Mouse (Mus musculus) CD8-positive naive resting alpha-beta T cell, adult 2 months (primary cell): ENCODE measurements around the gene Fam222b.
"Not testable (repeated sequence)": the region's sequence is repeated elsewhere in the genome, so short reads cannot be mapped to it uniquely, and the experiment has no call there.

Experiments used
- DNase-seq, 2 experiments: peaks; one replicate each; pipeline ENCODE4 v3.0.0; 2022; ENCODE audit warnings: low read depth in 2 of 2, low spot score in 2 of 2

The Fam222b gene

DNA sequence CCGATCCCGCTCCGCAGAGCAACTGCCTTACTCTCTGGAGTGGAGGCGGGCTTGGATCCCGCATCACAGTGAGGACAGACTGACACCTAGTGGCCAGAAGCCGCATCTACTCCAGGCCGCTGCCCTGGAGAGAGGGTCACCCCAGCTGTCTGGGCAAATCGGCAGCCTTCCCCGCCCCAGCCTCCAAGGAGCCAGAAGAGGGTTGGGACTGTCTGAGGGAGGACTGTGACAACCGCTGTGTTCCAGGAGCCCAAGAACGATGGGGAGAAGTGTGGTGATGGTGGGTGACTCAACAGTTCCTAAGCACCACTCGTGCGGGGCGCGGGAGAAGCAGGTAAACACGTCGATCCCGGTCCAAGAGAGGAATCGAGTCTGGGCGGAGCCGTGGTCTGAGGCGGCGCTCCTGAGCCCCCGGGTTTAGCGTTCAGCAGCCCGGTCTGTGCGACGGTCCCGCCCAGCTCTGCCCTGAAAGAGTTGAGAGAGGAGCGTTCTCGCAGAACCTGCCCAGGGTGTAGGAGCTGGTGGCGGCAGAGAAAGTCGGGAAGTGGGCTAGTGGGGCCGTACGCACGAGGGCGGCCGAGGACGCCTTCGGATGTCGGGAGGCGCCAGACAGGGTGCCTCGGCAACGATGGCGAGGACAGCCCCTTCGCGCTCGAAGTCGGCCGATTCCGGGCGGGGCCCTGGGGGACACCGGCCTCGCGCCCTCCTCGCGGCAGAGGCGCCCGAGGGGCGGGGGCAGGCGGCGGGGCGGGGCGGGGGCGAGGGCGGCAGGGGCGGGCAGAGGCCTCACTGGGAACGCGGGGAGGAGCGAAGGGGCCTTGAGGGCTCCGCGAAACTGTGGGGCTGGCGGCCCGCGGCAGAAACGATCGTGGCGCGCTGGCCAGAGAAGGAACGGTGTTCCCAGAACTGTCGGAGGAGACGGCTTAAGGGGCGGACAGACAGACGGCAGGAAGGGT, 83.7 kb downstream of the Fam222b start:
- DNase-seq = peak; percentile 87 to 90

DNA sequence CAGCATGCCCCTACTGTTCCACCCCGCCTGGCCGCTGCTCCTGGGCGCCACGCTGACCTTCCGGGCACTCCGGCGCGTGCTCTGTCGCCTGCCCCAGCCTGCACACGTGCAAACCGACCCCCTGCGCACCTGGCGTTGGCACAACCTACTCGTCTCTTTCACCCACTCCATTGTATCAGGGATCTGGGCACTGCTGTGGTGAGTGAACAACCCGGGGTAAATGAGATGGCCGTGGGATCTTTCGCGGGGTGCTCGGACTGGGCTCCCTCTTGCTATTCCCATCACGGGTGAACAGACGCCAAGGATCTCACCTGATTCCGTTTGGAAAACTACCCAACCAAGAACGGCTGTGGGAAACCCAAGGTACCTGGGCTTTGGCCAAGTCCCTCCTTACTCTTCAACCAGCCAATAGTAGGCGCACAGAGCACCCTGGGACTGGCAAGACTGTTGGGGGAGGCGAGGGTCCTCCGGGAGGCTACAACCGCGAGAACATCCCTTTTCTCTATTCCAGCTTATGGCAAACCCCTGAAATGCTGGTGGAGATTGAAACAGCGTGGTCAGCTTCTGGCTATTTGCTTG, 84.5 kb downstream of the Fam222b start:
- DNase-seq = no peak

DNA sequence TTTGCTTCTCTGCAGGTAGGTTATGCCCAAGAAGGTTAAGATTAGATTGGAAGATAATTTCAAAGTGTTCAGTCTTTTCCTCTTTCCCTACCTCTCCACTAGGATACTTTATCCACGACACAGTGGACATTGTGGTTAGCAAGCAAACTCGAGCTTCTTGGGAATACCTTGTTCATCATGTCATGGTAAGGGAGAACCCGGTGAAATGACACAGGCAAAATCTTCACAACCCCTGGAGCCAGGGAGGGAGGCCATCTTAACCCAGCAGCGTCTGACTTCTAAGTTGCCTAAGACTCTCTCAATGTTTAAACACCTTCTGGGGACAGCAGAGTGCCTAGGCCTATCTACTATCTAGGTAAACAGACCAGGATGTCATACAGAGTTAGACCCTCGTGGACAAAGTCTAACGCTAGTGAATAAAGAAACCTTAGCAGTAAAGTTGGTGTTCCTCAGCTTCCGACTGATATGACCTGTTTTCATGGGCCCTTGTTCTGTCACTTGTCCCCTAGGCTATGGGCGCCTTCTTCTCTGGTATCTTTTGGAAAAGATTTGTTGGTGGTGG, 85.1 kb downstream of the Fam222b start:
- no peak for DNase-seq

DNA sequence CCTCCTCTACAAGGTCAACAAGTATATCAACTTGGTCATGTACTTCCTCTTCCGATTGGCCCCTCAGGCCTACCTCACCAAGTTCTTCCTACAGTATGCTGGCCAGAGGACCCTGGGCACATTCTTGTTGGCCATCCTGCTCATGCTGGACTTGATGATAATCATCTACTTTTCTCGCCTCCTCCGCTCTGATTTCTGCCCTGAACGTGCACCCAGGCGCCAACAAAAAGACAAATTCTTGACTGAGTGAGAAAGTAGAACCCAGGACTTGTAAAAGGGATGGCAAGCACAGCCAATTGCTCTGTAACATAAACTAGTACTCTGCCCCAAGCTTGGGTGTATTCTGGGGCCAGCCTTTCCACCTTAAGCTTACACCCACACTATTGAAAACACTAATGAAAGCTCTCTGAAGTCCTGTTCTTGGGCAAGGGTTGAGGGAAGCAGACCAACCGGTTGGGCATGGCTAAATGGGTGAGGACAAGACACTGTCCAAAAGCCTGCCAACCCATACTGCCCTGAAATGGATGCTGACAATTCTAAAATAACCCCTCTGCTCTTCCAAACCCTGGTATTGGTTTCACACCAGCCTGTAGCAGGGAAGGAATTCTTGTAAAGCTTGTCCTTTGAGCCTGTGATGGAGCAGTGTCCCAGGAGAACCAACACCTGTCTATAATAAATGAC, 85.8 kb downstream of the Fam222b start:
- DNase-seq = no peak

DNA sequence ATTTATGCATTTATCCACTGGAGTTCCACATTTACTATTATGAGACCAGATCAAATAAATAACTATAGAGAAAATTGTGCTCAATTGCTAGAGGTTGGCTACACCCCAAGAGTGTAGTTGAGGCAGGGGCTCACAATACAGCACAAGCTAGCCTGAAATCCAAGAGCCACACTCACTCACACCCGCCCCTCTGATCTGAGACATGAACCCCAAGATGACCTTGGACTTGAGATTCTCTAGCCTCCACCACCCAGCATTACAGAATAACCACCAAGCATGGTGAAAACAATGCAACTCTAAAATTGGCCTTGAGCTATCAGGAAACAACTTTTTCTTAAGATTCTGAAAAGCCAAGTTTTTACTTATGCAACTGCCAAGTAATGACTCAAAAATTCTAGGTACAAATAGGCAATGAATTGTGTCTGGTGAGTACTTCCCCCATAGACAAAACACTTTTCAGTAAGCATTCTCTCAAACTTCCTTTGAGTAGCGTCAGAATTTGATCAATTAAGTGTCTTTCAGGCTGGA, 87.4 kb downstream of the Fam222b start:
- DNase-seq = no peak

DNA sequence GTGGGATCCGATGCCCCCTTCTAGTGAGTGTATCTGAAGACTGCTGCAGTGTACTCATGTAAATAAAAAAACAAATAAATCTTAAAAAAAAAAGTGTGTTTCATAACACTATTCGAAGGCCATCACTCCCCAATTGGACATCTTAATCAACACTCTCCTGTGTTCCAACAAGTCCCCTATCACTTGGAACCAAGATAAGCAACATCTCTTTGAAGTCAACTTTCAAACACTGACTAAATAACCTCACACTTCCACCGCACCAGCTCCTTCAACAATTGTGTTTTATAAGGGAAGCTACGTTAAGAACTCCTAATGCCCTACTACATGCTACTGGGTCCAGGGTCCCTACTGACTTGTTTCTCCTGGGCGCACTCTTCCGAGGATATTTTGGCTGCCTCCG, 88.0 kb downstream of the Fam222b start:
- no peak for DNase-seq

DNA sequence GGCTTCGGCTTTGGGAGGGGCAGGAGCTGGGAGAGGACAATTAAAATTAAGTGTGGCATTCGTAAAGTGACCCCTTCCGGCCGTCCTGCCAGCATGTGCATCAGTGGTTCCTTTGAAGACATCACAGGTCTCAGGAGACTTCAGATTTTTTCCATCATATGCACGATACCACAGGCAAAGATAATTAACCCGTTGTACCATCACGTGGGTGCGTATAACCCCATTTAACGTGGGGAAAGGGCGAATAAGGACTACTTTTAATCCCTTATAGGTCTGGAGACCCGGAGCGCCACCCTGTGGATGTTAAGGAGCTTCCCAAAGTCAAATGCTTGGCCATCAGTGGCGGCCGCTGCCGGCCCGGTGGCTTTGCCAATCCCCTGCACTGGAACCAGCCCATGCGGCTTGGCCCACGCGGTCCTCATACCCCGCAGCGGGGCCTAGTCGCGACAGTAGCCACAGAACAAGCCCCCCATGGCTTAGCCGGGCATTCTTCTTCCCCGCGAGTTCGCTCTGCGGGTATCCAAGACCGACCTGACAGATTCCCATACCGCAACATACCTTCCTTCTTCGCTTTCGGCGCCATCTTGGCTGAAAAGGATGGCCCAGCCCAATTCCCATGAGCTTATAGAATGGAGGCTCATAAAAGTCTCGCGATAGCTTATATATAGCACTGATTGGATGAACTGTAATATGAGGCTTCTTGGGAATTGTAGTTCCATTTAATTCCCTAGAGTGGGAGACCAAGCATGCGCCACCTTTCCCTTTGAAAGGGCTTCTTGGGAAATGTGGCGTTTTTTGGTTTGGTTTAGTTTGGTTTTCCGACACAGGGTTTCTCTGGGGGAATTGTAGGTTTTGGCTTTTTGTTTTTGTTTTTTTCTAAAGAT, 88.7 kb downstream of the Fam222b start, which contains the start of gene Rpl23a:
Rpl23a (minus strand) TSS at position 624 of the 884 bp plus-strand sequence.
- DNase-seq = peak; percentile 67 to 73

DNA sequence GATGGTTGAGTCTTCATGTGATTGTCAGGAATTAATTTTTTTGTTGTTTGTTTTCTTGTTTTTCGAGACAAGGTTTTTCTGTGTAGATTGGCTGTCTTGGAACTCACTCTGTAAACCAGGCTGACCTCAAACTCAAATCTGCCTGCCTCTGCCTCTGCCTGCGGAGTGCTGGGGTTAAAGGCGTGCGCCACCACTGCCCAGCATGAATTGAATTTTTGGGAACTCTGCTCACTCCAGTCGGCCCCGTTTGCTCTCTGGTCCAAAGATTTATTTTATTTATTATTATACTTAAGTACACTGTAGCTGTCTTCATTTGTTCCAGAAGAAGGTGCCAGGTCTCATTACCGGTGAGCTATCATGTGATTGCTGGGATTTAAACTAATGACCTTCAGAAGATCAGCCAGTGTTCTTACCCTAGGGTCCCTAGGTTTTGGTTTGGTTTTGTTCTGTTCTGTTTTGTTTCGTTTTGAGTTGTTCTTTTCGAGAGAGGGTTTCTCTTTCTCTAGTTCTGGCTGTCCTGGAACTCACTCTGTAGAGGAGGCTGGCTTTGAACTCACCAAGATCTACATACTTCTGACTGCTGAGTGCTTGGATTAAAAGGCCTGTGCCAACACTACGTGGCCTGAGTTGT, 89.5 kb downstream of the Fam222b start:
- DNase-seq = no peak

DNA sequence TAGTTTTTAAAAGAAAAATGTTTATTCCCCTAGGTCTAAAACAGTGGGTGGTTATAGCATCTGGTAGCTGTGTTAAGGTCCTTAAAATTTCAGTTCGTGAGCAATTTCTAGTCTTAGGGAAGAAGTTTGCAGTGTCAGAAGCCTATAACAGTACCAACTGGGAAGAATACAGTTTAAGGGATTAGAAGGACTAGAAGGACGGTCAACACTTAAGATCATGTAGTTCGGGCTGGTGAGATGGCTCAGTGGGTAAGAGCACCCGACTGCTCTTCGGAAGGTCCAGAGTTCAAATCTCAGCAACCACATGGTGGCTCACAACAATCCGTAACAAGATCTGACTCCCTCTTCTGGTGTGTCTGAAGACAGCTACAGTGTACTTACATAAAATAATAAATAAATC, 90.2 kb downstream of the Fam222b start:
- not testable (repeated sequence) for DNase-seq

DNA sequence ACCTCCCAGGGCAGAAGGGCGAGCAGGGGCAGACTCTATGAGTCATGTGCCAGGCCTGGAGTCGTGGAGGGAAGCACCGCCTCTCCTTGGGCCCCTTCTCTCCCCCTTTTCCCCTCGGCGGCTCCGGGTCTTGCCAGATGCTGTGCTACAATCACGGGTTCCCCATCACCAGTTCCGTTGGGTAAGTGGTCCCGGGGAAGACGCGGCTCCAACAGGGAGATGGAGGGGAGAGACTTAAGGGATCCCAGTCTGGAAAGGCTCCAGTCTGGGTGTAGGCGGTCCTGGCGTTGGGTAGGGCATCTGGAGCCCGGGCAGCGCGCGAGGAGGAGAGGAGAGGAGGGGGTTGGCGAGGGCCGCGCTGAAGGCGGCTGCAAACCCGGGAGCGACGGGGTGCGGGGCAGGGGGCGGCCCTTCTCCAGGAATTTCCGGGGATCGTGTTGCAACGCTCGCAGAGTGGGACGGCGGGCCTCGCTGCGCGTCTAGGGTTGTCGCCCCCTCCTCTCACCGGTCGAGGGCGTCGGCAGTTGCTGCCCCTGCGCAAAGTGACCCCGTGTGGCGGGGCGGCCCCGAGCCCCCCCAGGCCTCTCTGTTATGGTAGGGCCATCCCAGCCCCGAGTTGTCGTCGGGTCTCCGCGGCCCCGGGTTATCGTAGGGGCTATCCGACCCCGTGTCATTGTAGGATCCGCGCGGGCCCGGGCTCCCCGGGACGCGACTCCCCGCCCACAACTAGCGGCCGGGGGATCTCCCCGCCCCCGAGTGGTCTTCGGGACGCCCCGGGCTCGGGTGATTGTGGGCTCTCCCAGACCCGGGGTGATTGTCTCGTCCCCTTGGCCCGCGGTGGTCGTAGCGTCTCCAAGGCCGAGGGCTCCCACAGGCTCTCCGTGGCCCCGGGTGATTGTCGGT, 94.1 kb downstream of the Fam222b start, which contains the start of gene Rab34:
Rab34 (plus strand) TSS at position 100 of the 903 bp plus-strand sequence.
- no peak for DNase-seq

DNA sequence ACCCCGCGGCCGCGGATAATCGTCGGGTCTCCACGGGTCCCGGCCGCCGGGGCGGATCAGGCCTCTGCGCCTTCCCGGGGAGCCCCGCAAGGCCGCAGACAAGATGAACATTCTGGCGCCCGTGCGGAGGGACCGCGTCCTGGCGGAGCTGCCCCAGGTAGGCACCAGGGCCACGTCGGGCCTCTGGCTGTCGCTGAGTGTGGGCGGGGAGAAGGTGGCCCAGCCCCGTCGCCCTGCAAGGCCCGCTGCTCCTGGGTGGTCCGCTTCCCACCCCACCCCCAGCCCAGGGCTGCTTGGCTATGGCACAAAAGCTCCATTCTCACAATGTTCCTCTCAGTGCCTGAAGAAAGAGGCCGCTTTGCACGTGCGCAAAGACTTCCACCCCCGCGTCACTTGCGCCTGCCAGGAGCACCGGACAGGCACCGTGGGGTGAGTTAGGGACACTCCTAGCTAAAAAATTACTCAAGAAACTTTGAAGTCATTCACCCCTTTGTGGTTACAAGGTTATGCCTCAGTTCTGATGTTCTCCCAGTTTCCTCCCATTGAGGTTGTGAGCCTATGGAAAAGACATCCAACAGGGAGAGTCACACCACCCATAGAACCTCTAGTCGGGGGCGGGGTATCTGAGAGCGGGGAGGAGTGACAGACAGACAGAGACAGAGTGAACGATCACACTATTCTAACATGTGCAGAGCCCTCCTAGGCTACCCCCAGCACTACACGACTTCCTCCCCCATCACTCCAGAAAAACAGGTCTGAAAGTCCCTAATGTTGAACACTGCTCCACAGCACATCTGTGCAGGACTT, 95.0 kb downstream of the Fam222b start:
- no peak for DNase-seq

DNA sequence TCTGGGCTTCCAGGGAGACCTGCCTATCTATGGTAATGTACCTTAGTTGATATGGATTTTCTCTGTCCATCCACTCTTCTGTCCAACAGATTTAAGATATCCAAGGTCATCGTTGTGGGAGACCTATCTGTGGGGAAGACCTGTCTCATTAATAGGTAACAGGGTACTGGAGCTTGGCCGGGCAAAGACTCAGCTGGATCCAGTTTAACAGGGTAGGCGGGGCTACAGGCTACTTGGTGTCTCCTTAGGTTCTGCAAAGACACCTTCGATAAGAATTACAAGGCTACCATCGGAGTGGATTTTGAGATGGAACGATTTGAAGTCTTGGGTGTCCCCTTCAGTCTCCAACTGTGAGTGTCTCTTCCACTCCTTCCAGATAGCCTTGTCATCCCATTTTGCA, 95.6 kb downstream of the Fam222b start:
- DNase-seq = no peak

DNA sequence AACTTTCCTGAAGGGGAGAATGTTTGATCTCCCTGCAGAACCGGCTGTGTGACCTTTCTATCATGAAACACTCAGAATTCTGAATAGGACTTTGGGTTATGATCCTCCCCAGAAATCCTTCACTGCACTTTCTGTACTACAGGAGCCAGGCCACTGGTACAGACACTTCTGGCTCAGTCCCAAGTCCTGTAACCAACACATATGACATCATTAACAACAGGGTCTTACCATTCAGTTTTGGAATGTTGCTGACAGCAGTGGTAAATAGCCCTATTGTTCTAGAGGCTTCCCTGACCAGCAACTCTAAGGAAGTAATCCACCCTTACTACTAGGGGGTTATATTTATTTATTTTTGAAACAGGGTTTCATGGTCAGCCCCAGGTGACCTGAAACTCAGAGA, 98.7 kb downstream of the Fam222b start, which contains the start of gene Proca1:
Proca1 (plus strand) TSS at position 280 of the 400 bp plus-strand sequence.
- DNase-seq = no peak

DNA sequence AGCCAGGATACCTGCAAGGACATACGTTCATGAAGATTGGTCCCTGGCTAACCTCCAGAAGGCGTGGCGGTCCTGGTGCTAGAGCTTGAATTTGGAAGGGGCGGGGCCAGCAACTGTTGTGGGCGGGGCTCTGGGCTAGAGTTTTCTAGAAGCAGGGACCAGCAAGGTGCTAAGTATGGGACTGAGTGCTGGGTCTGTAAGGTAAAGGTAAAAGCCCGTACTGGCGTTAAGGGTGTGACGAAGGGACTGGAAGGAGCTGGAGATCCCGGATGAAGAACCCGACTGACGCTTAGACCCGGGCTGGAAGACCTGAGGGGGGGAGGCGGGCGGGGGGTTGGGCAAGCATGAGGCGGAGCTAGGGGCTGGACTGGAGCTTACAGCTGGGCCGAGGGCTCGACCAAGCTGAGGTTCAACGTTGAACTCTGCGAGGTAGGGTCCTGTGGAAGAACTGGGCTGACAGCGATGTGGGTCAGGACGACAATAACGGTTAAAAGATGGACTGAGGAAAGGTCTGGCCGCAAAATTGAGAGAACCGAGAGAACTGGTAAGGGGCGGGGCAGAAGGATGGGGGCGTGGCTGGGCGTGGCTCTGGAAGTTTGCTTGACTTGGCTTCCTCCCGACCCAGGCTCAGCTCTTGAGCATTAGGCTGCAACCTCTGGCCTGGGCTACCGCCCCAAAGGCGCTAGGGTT, 100.1 kb downstream of the Fam222b start:
- DNase-seq = peak in 1 of 2 experiments; percentile 44

DNA sequence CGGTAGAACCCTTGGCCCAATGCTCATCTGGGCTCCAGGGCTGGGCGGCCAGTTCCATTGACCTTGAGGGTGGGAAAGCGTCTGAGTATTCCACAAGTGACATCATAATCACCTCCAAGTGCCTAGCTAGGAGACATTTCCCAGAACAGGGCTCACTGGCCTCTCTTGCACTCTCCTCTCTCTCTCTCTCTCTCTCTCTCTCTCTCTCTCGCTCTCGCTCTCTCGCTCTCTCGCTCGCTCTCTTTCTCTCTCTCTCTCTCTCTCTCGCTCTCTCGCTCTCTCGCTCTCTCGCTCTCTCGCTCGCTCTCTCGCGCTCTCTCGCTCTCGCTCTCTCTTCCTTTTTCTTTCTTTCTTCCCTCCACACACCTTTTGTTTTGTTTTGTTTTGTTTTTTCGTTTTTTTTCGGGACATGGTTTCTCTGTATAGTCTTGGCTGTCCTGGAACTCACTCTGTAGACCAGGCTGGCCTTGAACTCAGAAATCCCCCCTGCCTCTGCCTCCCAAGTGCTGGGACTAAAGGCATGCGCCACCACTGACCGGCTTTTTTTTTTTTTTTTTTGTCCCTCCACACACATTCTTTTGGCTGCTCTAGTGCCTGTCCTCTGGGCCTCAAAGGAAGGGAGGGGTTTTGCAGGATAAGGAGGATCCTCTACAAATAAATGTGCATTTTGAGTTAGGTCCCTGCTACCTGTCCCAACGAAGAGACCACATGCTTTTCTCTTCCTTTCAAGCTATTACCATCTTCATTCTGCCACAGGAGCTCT, 100.8 kb downstream of the Fam222b start:
- DNase-seq = no peak

DNA sequence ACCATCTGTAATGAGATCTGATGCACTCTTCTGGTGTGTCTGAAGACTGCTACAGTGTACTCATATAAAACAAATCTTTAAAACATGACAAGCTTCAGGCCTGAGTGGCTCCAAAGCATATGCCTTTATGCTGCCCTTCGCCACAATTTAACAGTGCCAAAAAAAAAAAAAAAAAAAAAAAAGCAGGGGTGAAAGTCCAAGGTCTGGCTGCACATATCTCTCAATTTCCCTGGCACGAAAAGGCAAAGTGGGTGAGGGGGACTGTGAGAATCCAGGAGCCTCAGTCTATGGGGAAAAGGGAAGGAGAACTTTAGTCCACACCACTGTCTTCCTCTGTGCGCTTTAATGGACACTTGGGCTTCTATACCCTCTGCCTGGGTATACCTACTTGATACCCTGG, 107.9 kb downstream of the Fam222b start:
- no peak for DNase-seq
